Mouse (Mus musculus) hindbrain, postnatal 0 days (tissue): Measurements from ENCODE around the gene Olfr826. TPM values are rescaled to one million over a fixed set of nuclear protein-coding genes. Genes with fewer than 3 reads are reported as not detected.

ENCODE experiments used
- ATAC-seq: fragments of 200-750 bp; cut with Nextera tagmentation; 2 replicates; pipeline ENCODE4 v1.8.0; 2017; ENCODE audit warnings: mild to moderate bottlenecking, moderate TSS enrichment, moderate library complexity
- DNase-seq: peaks from one replicate; pipeline ENCODE4 v3.0.0-alpha.2; 2015; ENCODE audit warnings: low spot score
- H3K27ac ChIP-seq: fragments of 300-500 bp; sonication (generic); 2 replicates; pipeline ENCODE4 v1.5.1; 2014; ENCODE audit warnings: mild to moderate bottlenecking
- H3K27me3 ChIP-seq: fragments of 300-500 bp; sonication (generic); 2 replicates; pipeline ENCODE4 v1.6.1; 2014; ENCODE audit warnings: low read length, mixed read lengths; ENCODE audit not compliant: insufficient read depth
- H3K36me3 ChIP-seq: fragments of 300-500 bp; sonication (generic); 2 replicates; pipeline ENCODE4 v1.6.1; 2014; ENCODE audit warnings: low read length, mixed read lengths; ENCODE audit not compliant: insufficient read depth
- H3K4me1 ChIP-seq: fragments of 300-500 bp; sonication (generic); 2 replicates; pipeline ENCODE4 v1.6.1; 2014; ENCODE audit warnings: antibody characterized with exemption, low read length, mixed read lengths; ENCODE audit not compliant: insufficient read depth
- H3K4me2 ChIP-seq: fragments of 300-500 bp; sonication (generic); 2 replicates; pipeline ENCODE4 v1.6.1; 2014; ENCODE audit warnings: low read depth, mild to moderate bottlenecking, low read length, moderate library complexity, mixed read lengths
- H3K4me3 ChIP-seq: fragments of 300-500 bp; sonication (generic); 2 replicates; pipeline ENCODE4 v1.5.1; 2014; ENCODE audit warnings: low read length
- H3K9ac ChIP-seq: fragments of 300-500 bp; sonication (generic); replicated peaks from 2 replicates; pipeline ENCODE4 v1.6.1; 2014; ENCODE audit warnings: mild to moderate bottlenecking, low read length, moderate library complexity, mixed read lengths
- H3K9me3 ChIP-seq: fragments of 300-500 bp; sonication (generic); 2 replicates; pipeline ENCODE4 v1.6.1; 2016; ENCODE audit warnings: low read length, mixed read lengths
- CTCF ChIP-seq: IDR thresholded peaks from 2 replicates; pipeline ENCODE4 v1.5.1; 2016; ENCODE audit warnings: antibody characterized with exemption, control low read depth, low read depth
- WGBS: fragments of 180-500 bp; shearing (Covaris S2); extraction: QIAGEN DNeasy Blood & Tissue Kit; methylation state at CpG from one replicate; pipeline ENCODE4 v1.1.7; 2014; 5-methylcytosine and 5-hydroxymethylcytosine counted together
- polyA plus RNA-seq: library from polyadenylated mRNA; unstranded; fragments of >200 nt; fragmentation: Nextera tagmentation; extraction: Ambion mirVana; gene quantifications from 2 replicates; pipeline ENCODE4 v1.2.1, GENCODE M21; 2015
- total RNA-seq: library from RNA; depleted of rRNA; stranded (reverse); fragments of >200 nt; gene quantifications from 2 replicates; pipeline ENCODE4 v1.2.3, GENCODE M21; 2014; rRNA removed

Gene Olfr826
- total RNA-seq (not detected in 2 replicates), polyA plus RNA-seq (not detected in 2 replicates)

- ATAC-seq: no peak
- 73% methylated on average over 1 of the region's 1 CpGs for WGBS
- Histone ChIP-seq H3K9ac (no peak within 1 kb of the TSS), H3K27me3 (no peaks in the 10 kb centered on the region), H3K4me3 (no peak within 1 kb of the TSS), H3K4me1 (no peaks in the 10 kb centered on the region), H3K27ac (no peak within 1 kb of the TSS), H3K4me2 (no peak within 1 kb of the TSS), H3K36me3 (no peaks in the 10 kb centered on the region), H3K9me3 (no peaks in the 10 kb centered on the region)
- no peak for DNase-seq
- TF ChIP-seq CTCF: no peak
Observed at GRCm38 (mm10) chr10:130184086-130184485, at the start of gene Olfr826. Gene Olfr826 (minus strand): TSS chr10:130184186.

GRCm38 (mm10) chr10:130232117-130232516 lies 48.1 kb upstream of the Olfr826 start:
- 67% methylated on average over 1 of the region's 1 CpGs for WGBS
- Histone ChIP-seq H3K4me1 (no peaks in the 10 kb centered on the region), H3K27ac (no peak overlapping the region), H3K4me3 (no peak overlapping the region), H3K27me3 (no peaks in the 10 kb centered on the region), H3K4me2 (no peak overlapping the region), H3K36me3 (no peaks in the 10 kb centered on the region), H3K9me3 (no peaks in the 10 kb centered on the region), H3K9ac (no peak overlapping the region)
- DNase-seq (no peak), ATAC-seq (no peak)
- TF ChIP-seq CTCF: no peak

- ATAC-seq: no peak
- H3K36me3 ChIP-seq: no peaks in the 10 kb centered on the region
- no peaks in the 10 kb centered on the region for H3K9me3 ChIP-seq
- no peak overlapping the region for H3K4me2 ChIP-seq
- no peaks in the 10 kb centered on the region for H3K4me1 ChIP-seq
- no peak overlapping the region for H3K4me3 ChIP-seq
- 98% methylated on average over 5 of the region's 5 CpGs for WGBS
- no peak for DNase-seq
- no peak overlapping the region for H3K27ac ChIP-seq
- H3K9ac ChIP-seq: no peak overlapping the region
- TF ChIP-seq CTCF: peak; percentile 17; the same call in 1 of the 2 replicates
- H3K27me3 ChIP-seq: no peaks in the 10 kb centered on the region
Observed at GRCm38 (mm10) chr10:130229584-130229983, 45.6 kb upstream of the Olfr826 start.

DNA sequence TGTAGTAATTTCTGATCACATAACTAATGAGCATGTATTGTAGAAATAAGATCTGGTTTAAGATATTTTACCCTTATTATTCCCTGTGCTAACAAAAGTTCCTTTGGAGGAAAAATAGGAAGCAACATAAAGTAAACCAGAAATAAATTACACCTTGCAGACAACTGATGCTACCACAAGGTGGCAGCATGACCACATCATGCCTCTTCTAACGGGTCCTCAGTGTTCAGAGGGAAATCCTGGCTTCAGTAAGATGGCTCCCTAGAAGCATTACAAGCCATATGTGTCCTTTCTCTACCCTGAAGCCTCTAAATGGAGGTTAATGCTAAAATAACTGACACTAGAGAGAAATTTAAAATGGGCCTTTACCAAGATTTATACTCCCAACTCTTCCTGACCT lies 44.3 kb upstream of the Olfr826 start:
- H3K4me1 ChIP-seq: no peaks in the 10 kb centered on the region
- no peak overlapping the region for H3K27ac ChIP-seq
- no peak overlapping the region for H3K4me3 ChIP-seq
- ATAC-seq: peak; percentile 93
- peak; percentile 94 for TF ChIP-seq CTCF
- DNase-seq: peak; percentile 86
- 0% methylated on average over 1 of the region's 1 CpGs for WGBS
- no peaks in the 10 kb centered on the region for H3K36me3 ChIP-seq
- H3K9ac ChIP-seq: no peak overlapping the region
- H3K9me3 ChIP-seq: no peaks in the 10 kb centered on the region
- H3K4me2 ChIP-seq: no peak overlapping the region
- H3K27me3 ChIP-seq: no peaks in the 10 kb centered on the region

DNA sequence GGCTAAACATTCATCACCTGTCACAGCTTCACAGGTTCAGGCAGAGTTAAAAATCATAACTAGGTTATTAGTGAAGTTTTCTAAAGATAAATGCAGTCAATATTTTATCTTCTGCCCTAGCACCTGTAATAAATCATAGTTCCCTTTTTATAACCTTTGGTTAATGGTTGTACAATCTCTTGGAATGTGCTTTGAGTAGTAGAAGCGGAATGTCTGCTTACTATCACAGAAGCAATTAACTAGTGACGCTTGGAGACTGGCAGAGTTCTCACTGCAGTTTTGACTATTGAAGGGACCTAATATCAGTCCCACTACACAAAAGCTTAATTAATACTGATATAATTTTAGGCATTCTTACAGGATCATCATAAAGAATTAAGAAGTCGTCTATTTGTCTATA lies 41.0 kb upstream of the Olfr826 start:
- Histone ChIP-seq H3K27me3 (no peaks in the 10 kb centered on the region), H3K9ac (no peak overlapping the region), H3K4me2 (no peak overlapping the region), H3K4me1 (no peaks in the 10 kb centered on the region), H3K4me3 (no peak overlapping the region), H3K36me3 (no peaks in the 10 kb centered on the region), H3K27ac (no peak overlapping the region), H3K9me3 (no peaks in the 10 kb centered on the region)
- DNase-seq (no peak), ATAC-seq (no peak)
- no peak for TF ChIP-seq CTCF
- WGBS: 76% methylated on average over 3 of the region's 3 CpGs

DNA sequence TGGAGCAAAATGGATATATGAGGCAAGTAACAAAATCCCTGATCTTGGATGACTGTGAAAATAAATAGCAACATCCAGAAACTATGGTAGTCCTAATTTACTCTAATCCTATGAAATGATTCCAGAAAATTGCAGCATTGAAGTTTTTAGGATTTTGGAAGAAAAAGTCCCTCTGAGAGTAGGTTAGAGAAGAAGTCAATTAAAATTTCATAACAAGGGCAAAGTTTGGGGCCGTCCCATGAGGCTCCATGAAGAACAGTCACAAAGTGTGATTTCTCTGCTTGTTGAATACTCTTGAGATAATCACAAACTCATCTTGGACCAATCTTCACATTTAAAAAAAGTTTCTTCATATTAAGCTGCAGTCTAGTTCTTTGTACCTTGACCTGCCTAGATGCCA lies 30.3 kb upstream of the Olfr826 start, which contains the start of gene Olfr827:
Gene Olfr827, minus strand, starts transcription at position 101 of the 400 bp plus-strand sequence.
- H3K4me2 ChIP-seq: no peak within 1 kb of the TSS
- H3K27me3 ChIP-seq: no peaks in the 10 kb centered on the region
- H3K4me3 ChIP-seq: no peak within 1 kb of the TSS
- 95% methylated on average over 1 of the region's 1 CpGs for WGBS
- no peaks in the 10 kb centered on the region for H3K36me3 ChIP-seq
- no peak for TF ChIP-seq CTCF
- H3K9me3 ChIP-seq: no peaks in the 10 kb centered on the region
- no peaks in the 10 kb centered on the region for H3K4me1 ChIP-seq
- ATAC-seq: no peak
- DNase-seq: no peak
- no peak within 1 kb of the TSS for H3K27ac ChIP-seq
- no peak within 1 kb of the TSS for H3K9ac ChIP-seq

DNA sequence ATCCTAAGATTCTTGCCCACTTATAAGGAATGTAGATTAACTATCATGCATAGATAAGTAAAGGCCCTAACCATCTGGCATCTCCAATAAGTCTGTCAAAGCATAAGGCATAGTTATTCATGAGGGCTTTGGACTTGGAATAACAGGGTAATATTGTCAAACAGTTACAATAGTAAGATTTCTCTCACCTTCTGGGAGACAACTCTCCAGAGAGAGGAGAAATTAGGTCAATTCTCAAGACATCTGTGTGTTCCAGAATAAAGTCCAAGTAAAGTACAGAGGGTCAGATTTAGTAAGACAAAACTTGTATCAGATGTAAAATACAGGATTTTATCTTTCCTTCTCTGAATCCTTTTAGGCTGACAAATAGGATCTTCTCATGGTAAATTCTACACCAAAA lies 17.3 kb downstream of the Olfr826 start, which contains the start of gene Olfr825:
Gene Olfr825, minus strand, starts transcription at position 101 of the 400 bp plus-strand sequence.
- no peaks in the 10 kb centered on the region for H3K27me3 ChIP-seq
- no peaks in the 10 kb centered on the region for H3K36me3 ChIP-seq
- no peak within 1 kb of the TSS for H3K9ac ChIP-seq
- DNase-seq (no peak), ATAC-seq (no peak)
- H3K4me2 ChIP-seq: no peak within 1 kb of the TSS
- H3K27ac ChIP-seq: no peak within 1 kb of the TSS
- no peaks in the 10 kb centered on the region for H3K9me3 ChIP-seq
- TF ChIP-seq CTCF: no peak
- no peak within 1 kb of the TSS for H3K4me3 ChIP-seq
- no peaks in the 10 kb centered on the region for H3K4me1 ChIP-seq
